Mouse (Mus musculus): ENCODE results near the gene Klhl36.

The Klhl36 gene

GRCm38 (mm10) chr8:119861706-119862389 lies at the start of gene Klhl36:
Klhl36 (plus strand) TSS chr8:119862266.
- DNase-seq: peak; percentile 98 to 99

DNA sequence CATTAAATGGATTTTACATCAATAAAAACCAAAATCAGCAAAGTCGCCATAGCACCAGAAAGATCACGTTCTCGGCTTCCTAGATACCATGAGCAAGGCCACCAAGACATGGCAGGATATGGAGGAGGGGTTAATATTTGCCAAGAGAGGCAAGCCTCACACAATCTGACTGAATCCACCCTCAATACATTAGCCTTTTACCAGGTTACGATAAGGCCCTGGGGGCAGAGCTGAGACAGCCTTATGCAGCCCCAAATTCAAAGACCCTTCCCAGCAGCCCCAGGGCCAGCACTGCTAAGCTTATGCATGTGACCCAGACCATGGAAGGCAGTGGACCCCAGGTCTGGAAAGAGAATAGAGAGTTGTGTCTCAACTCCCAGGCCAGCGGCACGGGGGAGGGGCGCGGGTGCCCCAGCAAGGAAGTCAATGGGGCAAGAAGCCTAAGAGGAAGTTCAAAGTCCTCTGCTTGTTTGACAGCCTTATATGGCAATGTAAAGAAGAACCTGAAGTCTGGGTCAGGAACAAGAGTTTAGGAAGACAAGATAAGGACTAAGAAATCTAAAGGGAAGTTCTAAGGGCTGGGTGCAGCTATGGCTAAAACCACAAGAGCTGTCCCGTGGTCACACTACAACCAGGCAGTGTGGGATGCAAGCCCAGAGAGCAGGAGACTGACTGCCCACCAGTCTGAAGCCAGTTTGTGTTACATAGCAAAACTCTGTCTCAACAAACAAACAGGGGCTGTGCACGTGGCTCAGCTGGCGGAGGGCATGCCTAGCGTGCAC lies 49.2 kb upstream of the Klhl36 start:
- no peak for DNase-seq

- DNase-seq: no peak
Observed at GRCm38 (mm10) chr8:119816219-119816618, 45.8 kb upstream of the Klhl36 start.

DNA sequence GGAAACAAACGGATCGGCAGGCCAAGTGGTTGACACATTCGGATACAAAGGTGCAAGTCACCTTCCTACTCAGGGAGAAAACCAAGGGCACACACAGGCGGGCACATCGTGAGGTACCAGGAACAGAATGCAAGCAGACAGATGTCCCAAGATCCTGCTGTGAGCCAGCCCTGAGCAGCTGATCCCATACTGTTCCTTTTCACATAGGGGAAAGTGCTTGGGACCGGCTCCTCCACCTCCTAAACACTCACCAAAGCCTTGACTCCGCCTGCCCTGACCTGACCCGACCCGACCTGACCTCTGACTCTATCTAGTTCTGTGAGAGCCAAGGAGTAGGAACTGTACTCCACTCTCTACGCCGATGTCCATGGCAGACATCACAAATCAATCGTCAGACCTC lies 44.6 kb upstream of the Klhl36 start:
- DNase-seq: no peak

DNA sequence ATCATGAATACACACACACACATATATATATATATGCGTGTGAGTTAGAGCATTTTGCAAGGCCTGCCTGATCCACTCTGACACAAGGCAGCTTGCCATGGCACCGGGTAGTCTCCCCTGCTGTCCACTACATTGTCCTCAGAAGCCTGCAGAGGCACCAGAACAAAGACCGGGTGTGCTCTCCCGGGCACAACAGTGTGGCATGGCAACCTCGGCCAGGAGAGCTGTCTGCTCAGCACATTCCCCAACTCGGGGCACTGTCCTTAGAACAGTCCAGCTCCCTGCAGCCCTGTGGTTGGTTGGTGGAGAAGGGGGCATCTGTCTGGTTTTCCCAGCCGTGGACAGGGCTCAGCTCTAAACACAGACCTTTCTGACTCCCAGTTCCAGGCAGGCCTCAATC lies 42.8 kb upstream of the Klhl36 start:
- peak; percentile 53 to 67 for DNase-seq

DNA sequence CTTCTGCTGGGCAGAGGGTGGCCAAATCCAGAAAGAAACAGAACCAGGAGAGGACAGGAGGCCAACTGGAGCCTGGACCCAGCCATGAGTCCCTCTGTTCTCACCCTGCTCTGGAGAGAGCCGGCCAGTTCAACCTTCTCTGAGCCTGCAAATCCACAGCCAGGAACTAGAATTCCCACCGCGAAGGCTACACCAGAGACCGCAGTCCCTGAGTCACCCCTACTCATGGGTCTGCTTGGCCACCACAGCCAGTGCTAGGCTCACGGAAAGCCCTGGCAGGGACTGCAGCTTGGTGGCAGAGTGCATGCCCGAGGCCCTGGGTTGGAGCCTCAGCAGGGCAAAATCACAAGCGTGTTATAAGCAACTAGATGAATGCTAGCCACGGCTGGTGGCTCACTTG lies 42.1 kb upstream of the Klhl36 start:
- DNase-seq: no peak

DNA sequence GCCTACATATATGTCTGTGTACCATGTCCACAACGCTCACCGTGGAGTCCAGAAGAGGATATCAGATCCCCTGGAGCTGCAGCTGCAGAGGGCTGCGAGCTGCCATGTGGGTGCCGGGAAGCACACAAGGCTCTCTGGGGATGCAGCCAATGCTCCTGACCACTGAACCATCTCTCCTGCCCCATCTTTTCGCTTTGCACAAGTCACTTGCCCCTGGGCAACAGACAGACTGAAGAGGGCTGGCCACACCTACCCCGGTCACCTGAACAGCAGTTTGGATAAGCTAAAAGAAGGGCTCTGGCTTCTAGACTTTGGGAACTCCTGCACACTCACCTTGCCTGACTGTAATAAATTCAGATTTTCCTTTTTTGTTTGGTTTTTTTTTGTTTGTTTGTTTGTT lies 40.4 kb upstream of the Klhl36 start:
- no peak for DNase-seq

DNA sequence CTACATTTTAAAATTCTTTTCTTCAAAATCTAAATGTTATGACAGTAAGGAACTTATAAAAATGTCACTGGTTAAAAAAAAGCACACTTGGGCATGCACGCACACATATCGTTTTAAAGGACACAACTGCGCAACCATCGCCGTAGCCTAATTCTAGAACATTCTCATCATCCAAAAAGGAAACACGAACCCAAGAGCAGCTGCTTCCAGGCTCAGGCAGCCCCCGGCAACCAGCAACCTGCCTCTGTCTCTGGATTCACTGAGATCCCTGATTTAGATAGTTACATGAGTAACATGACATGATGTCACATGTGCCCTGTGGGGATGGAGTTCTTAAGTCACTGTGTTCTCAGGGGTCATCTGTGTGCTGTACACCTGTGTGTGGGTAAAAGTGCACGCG lies 38.8 kb upstream of the Klhl36 start:
- no peak for DNase-seq

DNA sequence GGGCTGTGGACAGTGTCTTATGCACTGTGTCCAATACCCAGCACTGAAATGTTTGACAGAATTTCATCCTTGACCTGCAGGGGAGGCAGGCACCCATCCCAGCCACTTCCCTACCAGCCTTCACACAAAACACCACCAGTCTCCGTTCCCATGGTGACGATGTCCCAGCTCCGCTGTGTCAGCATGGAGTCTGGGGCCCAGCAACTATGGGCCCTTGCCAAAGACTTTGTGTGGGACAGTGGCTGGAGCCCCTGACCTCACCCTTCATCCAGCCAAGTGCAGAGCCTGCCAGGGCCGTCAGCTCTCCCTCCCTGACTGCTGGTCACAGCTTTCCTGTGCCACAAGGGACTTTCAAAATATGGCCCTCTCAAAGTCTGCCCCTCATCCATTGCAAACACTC lies 38.0 kb upstream of the Klhl36 start:
- no peak for DNase-seq

DNA sequence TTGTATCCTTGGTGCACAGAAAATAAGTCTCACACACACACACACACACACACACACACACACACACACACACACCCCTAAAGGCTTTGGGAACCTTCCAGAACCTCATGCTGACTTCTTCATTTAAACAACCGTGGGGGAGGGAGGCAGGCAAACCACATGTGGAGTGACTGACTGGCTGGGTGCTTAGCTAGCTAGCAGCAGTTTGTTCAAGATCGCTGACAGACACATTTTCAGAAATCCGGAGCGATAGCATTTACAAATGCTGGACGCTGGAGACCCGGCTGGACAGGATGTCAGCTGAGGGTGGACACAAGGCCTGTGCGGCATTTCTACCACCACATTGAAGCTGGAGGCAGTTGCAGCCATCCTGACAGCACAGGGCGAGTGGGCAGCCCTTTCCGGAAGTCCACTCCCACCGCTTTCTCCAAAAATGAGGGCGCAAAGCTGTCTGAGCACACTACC lies 37.2 kb upstream of the Klhl36 start:
- DNase-seq: no peak

- no peak for DNase-seq
Observed at GRCm38 (mm10) chr8:119825950-119826730, 35.9 kb upstream of the Klhl36 start.

DNA sequence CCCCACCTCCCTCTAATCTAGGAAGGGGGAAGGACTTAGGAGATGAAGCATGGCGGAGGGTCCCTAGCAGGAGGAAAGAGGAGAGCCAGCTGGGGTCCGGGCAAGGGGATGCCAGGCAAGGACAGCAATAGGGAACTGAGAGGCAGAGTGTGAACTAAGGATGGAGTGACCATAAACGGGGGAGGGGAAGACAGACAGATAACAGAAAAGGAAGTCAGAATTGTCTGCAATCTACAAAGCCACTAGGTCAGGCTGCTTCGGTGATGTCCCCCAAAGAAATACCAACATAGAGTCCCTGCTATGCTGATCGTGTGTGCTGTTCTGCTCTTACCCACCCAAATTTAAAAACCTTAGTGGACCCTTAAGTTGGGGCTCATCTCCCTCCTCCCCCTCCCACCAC lies 35.1 kb upstream of the Klhl36 start:
- DNase-seq: no peak

GRCm38 (mm10) chr8:119827721-119828153 lies 34.3 kb upstream of the Klhl36 start:
- DNase-seq: no peak

- no peak for DNase-seq
Observed at GRCm38 (mm10) chr8:119829015-119829414, 33.1 kb upstream of the Klhl36 start.

- no peak for DNase-seq
Observed at GRCm38 (mm10) chr8:119829420-119829819, 32.6 kb upstream of the Klhl36 start.

DNA sequence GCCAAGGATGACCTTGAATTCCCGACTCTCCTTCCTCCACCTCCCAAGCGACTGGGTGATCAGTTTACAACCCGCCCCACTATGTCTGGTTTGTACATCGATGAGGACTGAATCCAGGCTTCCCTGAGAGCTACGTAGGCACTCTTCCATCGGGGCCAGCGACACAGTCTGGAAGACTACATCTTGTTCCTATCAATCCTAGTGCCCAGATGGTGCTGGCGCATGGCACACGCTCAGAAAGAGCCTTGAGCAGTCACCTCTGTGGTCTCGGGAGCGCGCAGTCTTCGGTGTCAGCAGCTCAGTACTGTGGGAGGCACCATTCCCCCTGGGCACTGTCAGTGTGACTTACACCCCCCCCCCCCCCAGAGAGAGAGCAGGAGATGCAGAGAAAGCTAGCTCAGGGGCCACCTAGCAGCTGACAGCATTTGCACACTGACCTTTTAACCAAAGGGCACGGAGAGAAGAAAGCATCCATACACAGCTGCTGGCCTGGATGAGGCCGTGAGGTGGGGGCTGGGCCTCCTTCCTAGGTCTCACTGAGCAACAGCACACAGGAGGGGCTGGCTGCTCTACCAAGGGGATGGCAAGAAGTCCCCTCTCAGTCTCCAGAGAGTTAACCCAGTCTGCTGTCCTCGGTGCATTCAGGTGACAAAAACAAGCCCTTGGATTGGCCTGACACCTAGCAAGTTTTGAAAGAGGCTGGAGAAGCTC lies 32.0 kb upstream of the Klhl36 start:
- DNase-seq: peak; percentile 56 to 60

DNA sequence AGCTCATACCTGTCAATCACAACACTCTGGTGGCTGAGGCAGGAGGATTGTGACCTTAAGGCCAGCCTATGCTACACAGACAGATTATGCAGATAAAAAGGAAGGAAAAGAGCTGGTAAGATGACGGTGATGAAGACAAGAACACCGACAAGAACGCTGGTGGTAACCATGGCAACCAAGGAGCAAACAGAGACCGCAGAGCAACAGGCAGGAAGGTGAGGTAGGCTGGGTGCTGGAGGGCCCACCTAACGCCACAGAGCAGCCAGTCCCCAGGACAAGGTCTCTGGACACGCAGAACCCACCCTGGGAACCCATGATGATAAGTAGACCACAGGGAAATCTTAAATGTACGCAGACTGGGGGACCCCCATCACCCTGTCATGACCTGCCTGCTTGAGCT lies 31.5 kb upstream of the Klhl36 start:
- peak in 1 of 2 experiments; percentile 5 for DNase-seq

GRCm38 (mm10) chr8:119831336-119831995 lies 30.6 kb upstream of the Klhl36 start:
- DNase-seq: peak; percentile 73 to 79

DNA sequence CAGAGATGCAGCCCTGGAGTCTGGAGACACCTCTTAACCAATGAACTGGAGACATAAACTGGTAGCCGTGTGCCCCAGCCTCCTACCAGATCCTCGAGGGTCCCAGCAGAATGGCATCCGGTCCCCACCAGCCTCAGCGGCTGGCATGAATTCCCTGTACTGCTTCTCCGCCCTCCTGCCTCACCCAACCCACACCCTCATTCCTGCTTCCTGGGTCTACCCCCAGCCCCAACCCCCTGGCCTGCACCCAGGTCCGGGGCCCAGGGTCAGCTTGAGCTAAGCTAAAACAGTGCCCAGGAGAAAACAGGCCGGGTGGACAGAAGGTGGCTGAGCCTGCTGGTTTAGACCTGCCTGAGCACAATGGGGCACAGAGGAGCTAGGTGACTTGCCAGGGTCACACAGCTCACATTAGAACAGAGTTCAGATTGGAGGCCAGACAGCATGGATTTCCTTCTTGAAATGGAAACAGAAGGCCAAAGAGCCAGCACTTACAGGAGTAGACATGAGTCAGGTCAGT lies 29.9 kb upstream of the Klhl36 start:
- DNase-seq: peak in 1 of 2 experiments; percentile 28

DNA sequence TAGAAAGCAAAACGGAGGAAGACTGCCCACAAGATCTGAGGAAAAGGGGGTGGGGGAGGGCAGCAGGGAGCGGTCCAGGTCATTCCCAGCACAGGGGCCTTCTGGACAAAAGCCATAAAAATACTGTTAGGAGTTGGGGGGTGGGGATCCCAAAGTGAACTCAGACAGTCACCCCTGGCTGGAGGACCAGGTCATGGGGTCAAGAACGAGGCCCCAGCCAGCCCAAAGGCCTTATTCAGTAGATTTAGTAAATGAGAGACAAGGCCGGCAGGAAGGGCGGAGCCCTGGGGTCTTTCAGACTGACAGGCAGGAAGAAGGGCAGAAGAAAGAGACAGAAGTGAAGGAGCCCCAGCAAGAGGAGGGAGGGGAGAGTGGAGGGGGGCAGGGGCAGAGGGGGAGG lies 29.1 kb upstream of the Klhl36 start:
- DNase-seq: no peak

DNA sequence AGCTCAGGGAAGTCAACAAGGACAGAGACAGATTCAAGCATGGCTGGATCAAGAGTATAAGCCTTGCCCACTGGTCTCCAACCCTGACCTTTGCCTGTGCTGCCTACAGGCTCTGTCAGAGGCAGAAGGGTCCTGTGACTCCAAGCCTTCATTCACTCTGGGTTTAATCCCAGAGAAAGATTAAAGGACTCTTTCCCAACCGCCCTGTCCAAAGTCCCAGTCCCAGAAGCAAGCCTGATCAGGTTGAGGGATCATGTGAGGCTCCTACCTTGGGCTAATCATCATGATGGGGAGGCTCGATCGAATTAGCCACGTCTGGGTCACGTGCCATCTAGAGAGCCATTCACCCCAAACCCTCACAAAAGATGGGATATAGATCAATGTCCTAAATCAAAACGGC lies 27.4 kb upstream of the Klhl36 start:
- no peak for DNase-seq

DNA sequence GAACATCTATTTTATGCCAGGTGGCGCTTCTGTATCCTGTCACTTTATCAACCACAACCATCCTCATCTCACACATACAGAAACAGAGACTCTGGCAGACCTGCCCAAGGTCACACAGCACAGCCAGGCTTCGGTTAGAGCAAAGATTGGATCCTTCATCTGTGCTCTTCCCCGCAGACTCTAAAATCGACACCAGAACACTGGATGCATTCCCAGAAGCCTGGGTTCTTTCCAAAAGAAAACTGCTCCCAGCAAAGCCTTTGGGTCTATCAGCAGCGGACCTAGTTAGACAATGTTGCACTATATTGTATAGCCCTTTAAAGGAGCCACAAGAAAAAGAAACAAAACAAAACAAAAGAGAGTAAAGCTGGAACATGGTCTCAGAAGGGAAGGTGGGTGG lies 26.8 kb upstream of the Klhl36 start:
- peak; percentile 64 to 74 for DNase-seq
